Mouse (Mus musculus) stomach, embryonic 16.5 days (tissue): ENCODE results near the gene Sqstm1. TPM values are rescaled to one million over a fixed set of nuclear protein-coding genes. Genes with fewer than 3 reads are reported as not detected.

Source experiments
- ATAC-seq: fragments of 200-750 bp; cut with Nextera tagmentation; 2 replicates; pipeline ENCODE4 v1.8.0; 2017; ENCODE audit warnings: moderate number of reproducible peaks, moderate TSS enrichment; ENCODE audit not compliant: insufficient read depth, low FRiP score
- H3K27ac ChIP-seq: fragments of 300-500 bp; sonication (generic); 2 replicates; pipeline ENCODE4 v1.5.1; 2014; ENCODE audit warnings: low read length
- H3K27me3 ChIP-seq: fragments of 300-500 bp; sonication (generic); 2 replicates; pipeline ENCODE4 v1.6.1; 2014; ENCODE audit warnings: low read length, control low read depth, mixed read lengths; ENCODE audit not compliant: control insufficient read depth, insufficient read depth
- H3K36me3 ChIP-seq: fragments of 300-500 bp; sonication (generic); 2 replicates; pipeline ENCODE4 v1.6.1; 2014; ENCODE audit warnings: low read length; ENCODE audit not compliant: control insufficient read depth, insufficient read depth
- H3K4me1 ChIP-seq: fragments of 300-500 bp; sonication (generic); 2 replicates; pipeline ENCODE4 v1.6.1; 2014; ENCODE audit warnings: low read length, control low read depth, mixed read lengths; ENCODE audit not compliant: control insufficient read depth, insufficient read depth
- H3K4me2 ChIP-seq: fragments of 300-500 bp; sonication (generic); 2 replicates; pipeline ENCODE4 v1.6.1; 2014; ENCODE audit warnings: low read depth, low read length, mixed read lengths
- H3K4me3 ChIP-seq: fragments of 300-500 bp; sonication (generic); replicated peaks from 2 replicates; pipeline ENCODE4 v1.5.1; 2014; ENCODE audit warnings: mild to moderate bottlenecking, low read length
- H3K9ac ChIP-seq: fragments of 300-500 bp; sonication (generic); 2 replicates; pipeline ENCODE4 v1.6.1; 2014; ENCODE audit warnings: low read length
- H3K9me3 ChIP-seq: fragments of 300-500 bp; sonication (generic); replicated peaks from 2 replicates; pipeline ENCODE4 v1.6.1; 2016; ENCODE audit warnings: low read length, control low read depth; ENCODE audit not compliant: control insufficient read depth
- WGBS: fragments of 180-500 bp; shearing (Covaris S2); extraction: QIAGEN DNeasy Blood & Tissue Kit; methylation state at CpG from one replicate; pipeline ENCODE4 v1.1.7; 2014; 5-methylcytosine and 5-hydroxymethylcytosine counted together
- polyA plus RNA-seq: library from polyadenylated mRNA; unstranded; fragments of >200 nt; fragmentation: Nextera tagmentation; extraction: Ambion mirVana; gene quantifications from 2 replicates; pipeline ENCODE4 v1.2.1, GENCODE M21; 2015

The Sqstm1 gene
- polyA plus RNA-seq, 1 experiment from 2014 or later, result 202 TPM

- H3K4me3 ChIP-seq, result no peak overlapping the region
- H3K4me2 ChIP-seq, result no peak overlapping the region
- H3K4me1 ChIP-seq, result no peaks in the 10 kb centered on the region
- H3K9ac ChIP-seq, result no peak overlapping the region
- H3K27ac ChIP-seq, result no peak overlapping the region
- ATAC-seq, result no peak
- WGBS, result 72% methylated on average over 6 of the region's 6 CpGs
- H3K36me3 ChIP-seq, result no peaks in the 10 kb centered on the region
- H3K27me3 ChIP-seq, result no peaks in the 10 kb centered on the region
- H3K9me3 ChIP-seq, result no peaks in the 10 kb centered on the region
Observed at GRCm38 (mm10) chr11:50243926-50244325, 33.3 kb upstream of the Sqstm1 start.

GRCm38 (mm10) chr11:50240235-50240911, 29.7 kb upstream of the Sqstm1 start:
- H3K4me3 ChIP-seq, result no peak overlapping the region
- H3K4me1 ChIP-seq, result peaks cover 14% of the 10 kb centered on the region; the same call in 1 of the 2 replicates
- ATAC-seq, result no peak
- no peak overlapping the region for H3K4me2 ChIP-seq
- peaks cover 11% of the 10 kb centered on the region; the same call in 1 of the 2 replicates for H3K27me3 ChIP-seq
- no peak overlapping the region for H3K27ac ChIP-seq
- WGBS, result 86% methylated on average over 7 of the region's 7 CpGs
- H3K36me3 ChIP-seq, result no peaks in the 10 kb centered on the region
- no peak overlapping the region for H3K9ac ChIP-seq
- H3K9me3 ChIP-seq, result no peaks in the 10 kb centered on the region

GRCm38 (mm10) chr11:50238821-50239791, 28.5 kb upstream of the Sqstm1 start:
- Histone ChIP-seq H3K27me3 (peaks cover 11% of the 10 kb centered on the region; the same call in 1 of the 2 replicates), H3K4me2 (no peak overlapping the region), H3K4me1 (peaks cover 14% of the 10 kb centered on the region; the same call in 1 of the 2 replicates), H3K9me3 (no peaks in the 10 kb centered on the region), H3K9ac (no peak overlapping the region), H3K36me3 (peaks cover 5% of the 10 kb centered on the region; the same call in 1 of the 2 replicates), H3K27ac (no peak overlapping the region), H3K4me3 (no peak overlapping the region)
- ATAC-seq, result no peak
- WGBS, result 89% methylated on average over 9 of the region's 9 CpGs

GRCm38 (mm10) chr11:50238324-50238723, 27.7 kb upstream of the Sqstm1 start, which contains the start of gene Ltc4s:
Gene Ltc4s, minus strand, starts transcription at chr11:50238616.
- Histone ChIP-seq H3K27me3 (peaks cover 11% of the 10 kb centered on the region; the same call in 1 of the 2 replicates), H3K9ac (peak within 1 kb of the TSS; percentile 70; the same call in 1 of the 2 replicates), H3K4me3 (peak within 1 kb of the TSS; percentile 67), H3K36me3 (peaks cover 11% of the 10 kb centered on the region; the same call in 1 of the 2 replicates), H3K4me1 (peaks cover 14% of the 10 kb centered on the region; the same call in 1 of the 2 replicates), H3K9me3 (no peaks in the 10 kb centered on the region), H3K27ac (no peak within 1 kb of the TSS), H3K4me2 (peak within 1 kb of the TSS; percentile 96)
- ATAC-seq, result no peak
- whole genome bisulfite sequencing, result 34% methylated on average over 10 of the region's 10 CpGs

GRCm38 (mm10) chr11:50236937-50237835, 26.6 kb upstream of the Sqstm1 start:
- H3K4me1 ChIP-seq, result peaks cover 14% of the 10 kb centered on the region; the same call in 1 of the 2 replicates
- peak overlapping the region; percentile 96 for H3K4me2 ChIP-seq
- peak overlapping the region; percentile 70 for H3K9ac ChIP-seq
- ATAC-seq, result peak; percentile 18
- H3K27me3 ChIP-seq, result peaks cover 11% of the 10 kb centered on the region; the same call in 1 of the 2 replicates
- WGBS, result 1% methylated on average over 66 of the region's 66 CpGs
- peak overlapping the region; percentile 67 for H3K4me3 ChIP-seq
- H3K36me3 ChIP-seq, result peaks cover 18% of the 10 kb centered on the region; the same call in 1 of the 2 replicates
- H3K27ac ChIP-seq, result no peak overlapping the region
- H3K9me3 ChIP-seq, result no peaks in the 10 kb centered on the region

GRCm38 (mm10) chr11:50236540-50236936, 25.9 kb upstream of the Sqstm1 start:
- ATAC-seq, result peak; percentile 94
- peaks cover 11% of the 10 kb centered on the region; the same call in 1 of the 2 replicates for H3K27me3 ChIP-seq
- WGBS, result 1% methylated on average over 22 of the region's 27 CpGs
- peaks cover 14% of the 10 kb centered on the region; the same call in 1 of the 2 replicates for H3K4me1 ChIP-seq
- peaks cover 18% of the 10 kb centered on the region; the same call in 1 of the 2 replicates for H3K36me3 ChIP-seq
- peak overlapping the region; percentile 67 for H3K4me3 ChIP-seq
- H3K9me3 ChIP-seq, result no peaks in the 10 kb centered on the region
- peak overlapping the region; percentile 70 for H3K9ac ChIP-seq
- peak overlapping the region; percentile 96 for H3K4me2 ChIP-seq
- H3K27ac ChIP-seq, result no peak overlapping the region

GRCm38 (mm10) chr11:50234606-50235005, 24.0 kb upstream of the Sqstm1 start:
- 95% methylated on average over 25 of the region's 25 CpGs for WGBS
- Histone ChIP-seq H3K9me3 (no peaks in the 10 kb centered on the region), H3K27me3 (peaks cover 11% of the 10 kb centered on the region; the same call in 1 of the 2 replicates), H3K4me2 (no peak overlapping the region), H3K4me1 (peaks cover 24% of the 10 kb centered on the region), H3K27ac (no peak overlapping the region), H3K9ac (no peak overlapping the region), H3K36me3 (peaks cover 18% of the 10 kb centered on the region; the same call in 1 of the 2 replicates), H3K4me3 (no peak overlapping the region)
- ATAC-seq, result no peak

- H3K4me2 ChIP-seq, result no peak overlapping the region
- H3K9me3 ChIP-seq, result no peaks in the 10 kb centered on the region
- peaks cover 11% of the 10 kb centered on the region; the same call in 1 of the 2 replicates for H3K27me3 ChIP-seq
- peaks cover 28% of the 10 kb centered on the region for H3K4me1 ChIP-seq
- H3K27ac ChIP-seq, result no peak overlapping the region
- 86% methylated on average over 11 of the region's 11 CpGs for WGBS
- no peak for ATAC-seq
- H3K9ac ChIP-seq, result no peak overlapping the region
- H3K4me3 ChIP-seq, result no peak overlapping the region
- H3K36me3 ChIP-seq, result peaks cover 18% of the 10 kb centered on the region; the same call in 1 of the 2 replicates
Observed at GRCm38 (mm10) chr11:50233993-50234392, 23.4 kb upstream of the Sqstm1 start.
